Mouse (Mus musculus) spleen, adult 18-20 months (tissue): ENCODE data around the gene Fam161b.
A peak's percentile ranks its signal among the peaks of the same experiment; 100 is the strongest.
"Not testable (repeated sequence)": the region's sequence is repeated elsewhere in the genome, so short reads cannot be mapped to it uniquely, and the experiment has no call there.

ENCODE experiments used
- DNase-seq, 2 experiments: peaks; one replicate each; pipeline ENCODE4 v3.0.0; 2022; ENCODE audit warnings: mixed read lengths in 2 of 2

Fam161b gene

DNA sequence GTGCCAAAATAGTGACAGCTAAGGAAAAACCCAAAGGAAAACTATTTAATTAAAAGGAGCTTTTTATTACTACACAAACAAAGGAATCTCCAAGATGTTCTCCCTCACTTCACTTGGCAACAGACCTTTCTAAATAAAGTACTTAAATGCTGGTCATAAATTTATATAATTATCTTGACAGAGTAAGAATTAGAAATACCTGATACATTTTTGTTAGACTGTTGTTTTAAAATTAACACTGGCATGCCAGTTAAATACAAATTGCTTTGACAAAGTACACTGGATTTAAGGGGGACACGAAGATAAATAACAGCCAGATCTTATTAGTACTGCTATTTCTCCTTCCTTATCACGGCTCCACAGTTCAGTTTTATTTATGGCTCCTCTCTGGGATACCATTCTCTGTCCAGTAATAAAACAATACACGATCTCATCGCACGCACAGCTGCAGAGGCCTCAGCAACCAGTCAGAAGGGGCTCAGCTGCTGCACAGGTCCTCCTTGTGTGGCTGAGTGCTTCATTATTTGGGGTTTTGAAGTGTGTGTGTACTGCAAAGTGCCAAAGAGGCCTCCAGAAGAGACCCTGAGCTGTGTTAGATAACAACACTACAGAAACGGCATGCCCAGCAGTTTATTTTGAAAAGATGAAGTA is 12.3 kb upstream of the Fam161b start:
- DNase-seq: no peak

DNA sequence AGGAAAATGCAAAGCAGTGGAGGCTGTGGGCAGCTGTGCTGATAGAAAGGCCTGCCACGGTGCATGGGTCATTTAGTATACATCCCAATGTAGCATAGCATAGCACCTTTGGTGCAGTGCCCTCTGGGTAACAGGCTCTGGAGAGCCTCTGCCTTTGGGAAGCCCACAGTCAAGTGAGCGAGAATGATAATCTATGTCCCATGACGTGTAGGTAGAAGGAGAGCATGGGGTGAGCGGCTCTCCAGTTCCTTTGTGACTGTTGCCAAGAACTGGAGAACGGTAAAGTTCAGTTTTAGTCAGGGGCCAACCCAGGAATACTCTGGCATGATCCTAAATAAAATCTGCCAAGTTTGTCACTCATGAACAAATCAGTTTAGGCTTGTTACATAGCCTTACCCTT is 10.0 kb upstream of the Fam161b start:
- DNase-seq: no peak

DNA sequence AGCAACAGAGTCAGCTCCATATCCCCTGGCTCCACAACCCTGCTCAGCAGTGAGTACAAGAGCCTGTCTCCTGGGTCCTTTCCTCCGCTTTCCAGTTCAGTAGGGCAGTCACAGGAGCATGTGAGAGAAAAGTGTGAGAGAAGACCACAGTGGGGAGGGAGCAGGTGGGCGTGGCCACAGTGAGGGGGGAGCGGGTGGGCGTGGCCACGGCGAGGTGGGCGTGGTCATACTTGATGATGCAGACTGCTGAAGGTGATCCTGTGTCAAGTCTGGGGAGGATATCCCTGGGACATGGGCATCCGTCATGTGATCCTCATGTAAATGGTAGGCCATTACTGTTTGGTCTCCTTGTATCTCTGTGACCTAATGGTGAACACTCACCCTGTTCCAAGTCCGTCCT is 5.3 kb upstream of the Fam161b start:
- no peak for DNase-seq

DNA sequence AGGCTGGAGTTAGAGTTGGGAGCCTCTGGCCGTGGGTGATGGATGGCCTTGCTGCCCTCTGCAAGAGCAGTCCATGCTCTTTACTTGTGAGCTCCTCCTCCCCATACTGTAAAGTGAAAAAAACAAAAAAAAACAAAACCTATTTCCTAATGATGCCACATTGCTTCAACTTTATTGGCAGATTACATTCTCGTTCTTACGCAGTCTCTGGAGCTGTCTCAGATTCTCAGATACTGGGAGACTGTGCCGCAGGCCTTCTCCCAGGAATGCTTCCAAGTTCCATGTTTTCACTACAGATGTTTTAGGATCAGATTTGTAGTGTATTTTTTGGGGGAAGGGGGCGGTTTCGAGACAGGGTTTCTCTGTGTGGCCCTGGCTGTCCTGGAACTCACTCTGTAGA is 3.5 kb upstream of the Fam161b start:
- no peak for DNase-seq

DNA sequence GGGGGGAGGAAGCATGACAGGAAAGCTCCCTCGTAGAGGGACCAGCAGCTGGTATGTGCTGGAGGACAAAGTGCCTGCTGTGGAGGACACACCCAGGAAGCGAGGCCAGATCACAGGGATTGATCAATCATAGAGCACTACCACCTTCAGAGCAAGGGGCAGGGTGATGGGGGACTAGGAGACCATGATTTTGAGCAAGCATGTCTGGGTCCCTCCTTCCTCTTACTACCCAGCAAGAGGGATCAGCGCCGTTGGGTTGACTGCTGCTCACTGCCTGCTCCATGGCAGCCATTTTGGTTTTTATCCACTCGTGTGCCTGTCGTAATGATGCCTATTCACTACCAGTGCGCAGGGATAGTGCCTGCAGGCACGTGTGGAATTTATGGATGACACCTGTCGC is 2.7 kb upstream of the Fam161b start:
- no peak for DNase-seq

DNA sequence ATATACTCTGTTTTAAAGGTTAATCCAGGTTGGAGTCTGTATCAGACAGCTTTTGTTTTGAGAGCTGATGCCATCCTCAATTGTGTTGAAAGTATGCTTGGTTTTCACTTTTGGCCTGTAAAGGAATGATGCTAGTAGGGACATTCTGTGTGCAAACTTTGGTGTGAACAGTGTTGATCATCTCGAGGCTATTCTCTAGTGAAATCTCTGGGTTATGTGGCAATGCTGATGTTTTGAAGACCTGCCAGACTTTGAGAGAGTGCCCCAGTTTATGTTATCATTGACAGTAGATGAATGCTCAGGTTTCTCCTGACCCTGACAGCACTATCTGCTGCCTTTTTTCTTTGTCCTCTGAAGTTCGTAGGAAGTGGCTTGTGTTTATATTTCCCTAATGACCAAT is 1.2 kb upstream of the Fam161b start:
- no peak for DNase-seq

DNA sequence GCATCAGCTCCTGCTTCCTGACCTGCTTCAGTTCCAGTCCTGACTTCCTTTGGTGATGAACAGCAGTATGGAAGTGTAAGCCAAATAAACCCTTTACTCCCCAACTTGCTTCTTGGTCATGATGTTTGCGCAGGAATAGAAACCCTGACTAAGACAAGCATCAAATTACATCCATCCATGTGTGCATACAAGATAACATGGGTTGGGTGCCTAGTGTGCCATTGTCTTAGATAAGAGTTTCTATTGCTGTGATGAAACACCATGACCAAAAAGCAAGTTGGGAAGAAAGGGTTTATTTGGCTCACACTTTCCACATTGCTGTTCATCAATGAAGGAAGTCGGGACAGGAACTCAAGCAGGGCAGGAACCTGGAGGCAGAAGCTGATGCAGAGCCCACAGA is 2.9 kb downstream of the Fam161b start:
- not testable (repeated sequence) for DNase-seq

DNA sequence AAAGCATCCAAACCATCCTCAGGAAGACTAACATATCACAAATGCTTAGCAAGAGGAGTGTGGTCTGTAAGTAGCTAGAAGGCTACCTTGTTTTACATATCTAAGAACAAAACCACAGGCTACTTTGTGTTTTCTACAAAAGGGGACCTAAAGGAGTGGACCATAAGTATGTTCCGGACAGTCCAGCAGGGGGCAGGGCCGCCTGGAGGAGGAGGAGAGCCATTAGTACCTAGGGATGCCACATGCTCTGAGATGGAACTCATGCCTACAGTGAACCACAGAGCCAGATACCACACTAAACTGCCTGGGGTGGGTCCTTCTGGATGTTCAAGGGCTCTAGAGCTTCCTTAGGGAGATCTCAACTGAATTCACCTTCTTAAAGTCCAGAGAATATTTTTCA is 14.4 kb downstream of the Fam161b start:
- peak in 1 of 2 experiments; percentile 32 for DNase-seq

DNA sequence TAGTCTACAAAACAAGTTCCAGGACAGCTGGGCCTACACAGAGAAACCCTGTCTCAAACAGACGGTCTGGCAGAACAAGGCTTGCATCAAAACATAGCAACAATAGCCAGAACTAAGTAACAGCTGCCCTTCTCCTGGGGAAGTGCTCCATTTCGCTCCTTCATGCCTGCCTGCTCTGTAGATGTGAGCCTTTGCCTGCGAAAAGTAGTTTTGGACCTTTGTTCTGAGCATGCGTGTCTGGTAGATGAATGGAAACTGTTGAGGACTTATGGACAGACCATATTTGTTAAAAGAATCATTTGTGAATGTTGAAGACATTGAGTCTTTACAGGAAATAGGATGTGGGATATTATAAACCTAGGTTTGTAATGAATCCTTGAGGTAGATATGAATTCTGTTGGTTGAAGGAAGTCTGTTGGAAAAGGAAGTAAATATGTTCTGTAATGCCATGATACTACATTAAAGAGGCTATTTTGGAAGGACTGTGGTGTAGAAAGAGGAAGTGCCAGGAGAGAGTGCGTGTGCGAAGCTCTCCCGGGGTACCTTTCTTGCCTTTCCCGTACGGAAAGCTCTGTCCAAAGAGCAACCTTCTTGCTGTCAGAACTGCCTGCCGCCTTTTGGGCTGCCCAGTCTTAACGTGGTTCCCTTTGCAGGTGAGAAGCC is 24.5 kb downstream of the Fam161b start:
- DNase-seq: no peak

DNA sequence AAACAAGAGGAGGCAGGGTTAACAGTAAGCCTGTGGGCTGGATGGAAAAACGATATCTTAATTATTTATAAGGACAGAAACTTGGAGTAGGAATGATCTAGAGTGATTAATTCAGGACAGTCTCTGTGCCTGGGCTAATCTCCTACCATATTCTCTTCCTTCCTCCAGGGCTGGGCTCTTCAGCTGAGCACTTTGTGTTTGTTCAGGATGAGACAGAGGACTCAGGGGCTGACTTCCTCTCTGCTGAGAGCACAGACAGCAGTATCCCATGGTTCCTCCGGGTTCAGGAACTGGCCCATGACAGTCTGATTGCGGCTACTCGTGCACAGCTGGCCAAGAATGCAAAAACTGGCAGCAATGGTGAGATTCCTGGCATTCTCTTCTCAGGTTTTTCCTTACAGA is 34.5 kb downstream of the Fam161b start:
- DNase-seq: no peak

DNA sequence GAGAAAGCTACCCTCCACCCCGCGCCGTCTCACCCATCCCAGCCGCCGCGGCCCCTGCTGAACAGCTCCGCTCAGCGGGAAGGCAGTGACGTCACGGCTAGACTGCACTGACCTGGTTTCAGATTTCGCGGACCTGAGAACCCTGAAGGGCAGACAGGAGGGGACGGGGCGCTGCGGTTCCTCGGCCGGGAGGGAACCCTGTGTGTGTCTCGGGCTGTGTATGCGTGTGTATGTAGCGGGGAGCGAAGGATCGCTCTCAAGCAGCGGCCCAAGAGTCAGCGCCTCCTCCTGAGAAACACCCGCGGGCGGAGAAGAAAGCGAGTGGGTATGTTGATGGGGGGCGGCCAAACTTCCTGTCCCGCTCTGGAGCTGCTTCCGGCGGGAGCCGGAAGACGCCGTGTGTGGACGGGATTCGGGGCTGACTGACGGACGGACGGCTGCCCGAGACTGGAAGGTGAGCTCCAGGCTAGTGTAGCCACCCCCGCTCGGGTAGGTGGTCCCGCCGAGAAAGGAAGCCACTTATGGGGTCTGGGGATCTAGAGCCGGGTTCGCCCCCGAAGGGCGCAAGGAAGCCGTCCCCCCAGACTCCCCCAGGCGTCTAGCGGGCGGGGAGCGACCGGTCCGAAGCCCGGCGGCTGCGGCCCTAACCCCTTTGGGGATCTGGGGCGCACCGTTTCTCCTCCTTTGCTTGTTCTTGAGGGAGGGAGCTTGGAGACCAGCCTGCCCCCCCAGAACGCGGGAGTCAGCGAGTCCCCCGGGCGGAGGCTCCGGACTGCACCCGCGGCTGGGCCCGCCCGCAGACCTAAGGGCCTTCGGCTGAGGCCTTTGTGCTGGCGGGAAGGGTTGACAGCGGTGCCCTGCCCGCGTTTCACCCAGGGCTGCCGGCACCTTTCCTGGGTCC is 44.7 kb downstream of the Fam161b start, which contains the start of gene Zfp410:
Gene Zfp410, plus strand, starts transcription at position 132 of the 901 bp plus-strand sequence.
- peak; percentile 64 to 74 for DNase-seq

DNA sequence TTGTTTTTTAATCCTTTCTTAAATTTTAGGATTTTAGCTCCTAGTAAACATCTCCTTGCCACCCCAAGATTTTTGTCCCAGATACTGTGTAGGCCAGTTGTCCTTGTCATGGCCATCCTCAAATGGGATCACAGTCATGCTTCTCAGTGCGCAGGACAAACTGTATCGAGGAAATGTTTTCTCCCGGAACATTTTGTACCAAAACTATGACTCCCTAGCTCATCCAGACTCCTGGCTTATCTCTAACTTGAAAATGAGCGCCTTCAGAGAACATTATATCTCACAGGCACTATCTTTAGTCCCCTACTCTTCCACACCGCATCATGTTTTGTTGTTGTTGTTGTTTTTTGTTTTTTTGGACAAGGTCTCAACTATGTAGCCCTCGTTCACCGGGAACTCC is 45.6 kb downstream of the Fam161b start:
- DNase-seq: no peak

DNA sequence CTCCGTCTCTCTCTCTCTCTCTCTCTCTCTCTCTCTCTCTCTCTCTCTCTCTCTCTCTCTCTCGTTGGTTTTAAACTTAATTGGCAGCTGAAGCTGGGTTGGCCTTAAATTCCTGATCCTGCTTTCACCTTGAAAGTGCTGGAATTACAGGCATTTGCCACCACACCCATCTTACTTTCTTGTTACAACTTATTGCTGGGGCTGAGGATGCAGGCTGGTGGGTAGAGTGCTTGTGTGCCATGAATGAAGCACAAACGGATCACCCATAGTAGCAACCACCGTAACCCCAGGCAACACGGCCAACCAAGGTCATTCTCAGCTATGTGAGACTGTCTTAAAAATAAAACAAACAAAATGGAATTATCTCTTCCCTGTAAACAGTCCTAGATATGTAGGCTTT is 50.3 kb downstream of the Fam161b start:
- DNase-seq: no peak

DNA sequence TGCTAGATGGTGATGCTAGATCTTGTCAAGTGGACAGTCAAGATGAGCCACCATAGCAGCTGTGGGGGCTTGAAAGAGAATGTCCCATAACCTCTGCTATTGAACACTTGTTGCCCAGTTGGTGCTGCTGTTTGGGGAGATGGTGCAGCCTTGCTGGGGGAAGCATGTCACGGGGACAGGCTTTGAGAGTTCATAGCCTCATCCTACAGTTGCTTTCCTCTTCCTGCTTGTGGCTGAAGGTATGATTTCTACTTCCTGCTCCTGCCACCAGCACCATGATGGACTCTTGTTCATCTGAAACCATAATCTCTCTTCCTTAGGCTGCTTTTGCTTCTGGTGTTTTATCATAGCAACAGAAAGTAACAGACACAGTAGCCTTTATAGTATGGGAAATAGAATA is 57.1 kb downstream of the Fam161b start:
- no peak for DNase-seq

DNA sequence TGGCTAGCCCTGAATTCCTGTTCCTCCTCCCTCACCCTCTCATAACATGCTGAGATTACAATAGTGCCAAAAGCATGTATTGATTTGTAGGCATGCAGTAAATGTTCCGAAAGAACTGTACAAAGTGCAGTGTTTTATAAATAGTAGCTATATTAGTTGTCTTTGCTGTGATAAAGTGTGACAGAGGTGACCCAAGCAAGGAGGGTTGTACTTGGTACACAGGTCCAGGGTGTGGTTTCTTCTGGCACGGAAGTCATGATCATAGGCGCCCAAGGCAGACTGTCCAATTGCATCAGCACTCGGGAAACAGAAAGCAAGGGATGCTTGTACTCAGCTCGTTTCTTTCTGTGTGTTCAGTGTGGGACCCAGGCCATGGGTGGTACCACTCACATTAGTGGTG is 57.5 kb downstream of the Fam161b start:
- no peak for DNase-seq

DNA sequence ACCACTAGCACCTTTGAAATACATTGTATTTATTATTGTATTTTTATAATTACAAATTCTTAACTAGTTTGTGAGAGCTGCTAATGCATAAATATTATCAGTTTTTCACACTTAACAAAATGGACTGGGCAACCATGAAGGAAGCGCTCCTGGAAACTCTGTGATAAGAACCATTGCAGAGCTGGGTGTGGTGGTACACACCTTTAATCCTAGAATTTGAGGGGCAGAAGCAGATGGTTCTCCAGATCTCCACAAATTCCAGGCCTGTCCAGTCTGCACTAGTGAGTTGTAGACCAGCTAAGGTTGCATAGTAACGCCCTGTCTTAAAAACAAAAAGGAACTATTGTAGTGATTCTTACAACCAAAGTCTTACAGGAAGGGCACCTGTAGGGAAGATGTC is 62.4 kb downstream of the Fam161b start:
- no peak for DNase-seq

DNA sequence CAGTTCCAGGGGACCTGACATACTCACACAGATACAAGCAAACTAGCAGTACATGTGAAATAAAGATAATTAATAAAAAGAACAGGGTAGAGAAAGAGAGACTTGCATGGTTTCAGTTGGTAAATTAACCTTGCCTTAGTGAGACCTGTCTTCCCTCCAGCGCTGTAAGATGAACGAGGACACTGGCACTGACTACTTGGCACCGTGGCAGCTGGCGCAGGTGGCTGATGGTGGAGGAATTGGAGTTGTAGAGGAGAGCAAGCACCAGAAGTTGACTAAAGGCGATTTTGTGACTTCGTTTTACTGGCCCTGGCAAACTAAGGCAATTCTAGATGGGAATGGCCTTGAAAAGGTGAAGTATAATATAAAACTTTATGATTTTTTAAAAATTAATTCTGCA is 63.8 kb downstream of the Fam161b start:
- no peak for DNase-seq
